Mouse (Mus musculus): ENCODE results near the gene Alg2. TPM values are rescaled to one million over a fixed set of nuclear protein-coding genes. Genes with fewer than 3 reads are reported as not detected.

Alg2 gene
- 347 and 352 TPM in 2 replicates for polyA plus RNA-seq (2015; fragmentation: Nextera tagmentation; extraction: Ambion mirVana)

- Histone ChIP-seq H3K4me1 (ENCODE audit: control insufficient read depth, insufficient read depth, low read depth, low read length) (peaks cover 17% of the 10 kb centered on the region), H3K27me3 (replicated peaks; ENCODE audit: control insufficient read depth, insufficient read depth, low read length) (no peaks in the 10 kb centered on the region), H3K9ac (ENCODE audit: low read depth, low read length) (peak within 1 kb of the TSS; percentile 94), H3K36me3 (ENCODE audit: control insufficient read depth, insufficient read depth, low read length) (peaks cover 34% of the 10 kb centered on the region), H3K27ac (ENCODE audit: low read depth, low read length) (peak within 1 kb of the TSS; percentile 98), H3K4me2 (ENCODE audit: low read length) (peak within 1 kb of the TSS; percentile 86), H3K9me3 (ENCODE audit: control insufficient read depth, low read length) (peaks cover 14% of the 10 kb centered on the region), H3K4me3 (ENCODE audit: low read length) (peak within 1 kb of the TSS; percentile 83)
- WGBS = under 1% methylated on average over 58 of the region's 58 CpGs
- peak; percentile 98 for ATAC-seq
Measured at GRCm38 (mm10) chr4:47473968-47474729, at the start of gene Alg2, which contains the start of gene Sec61b. Gene Alg2 (minus strand): TSS chr4:47474333. Gene Sec61b (plus strand): TSS chr4:47474658.

GRCm38 (mm10) chr4:47521884-47522605, 47.9 kb upstream of the Alg2 start:
- H3K9me3 ChIP-seq (ENCODE audit: control insufficient read depth, low read length) = no peaks in the 10 kb centered on the region
- no peak overlapping the region for H3K27ac ChIP-seq (ENCODE audit: low read depth, low read length)
- no peaks in the 10 kb centered on the region for H3K36me3 ChIP-seq (ENCODE audit: control insufficient read depth, insufficient read depth, low read length)
- H3K9ac ChIP-seq (ENCODE audit: low read depth, low read length) = no peak overlapping the region
- peak; percentile 79 for ATAC-seq
- no peak overlapping the region for H3K4me2 ChIP-seq (ENCODE audit: low read length)
- peaks cover 5% of the 10 kb centered on the region; the same call in 1 of the 2 replicates for H3K4me1 ChIP-seq (ENCODE audit: control insufficient read depth, insufficient read depth, low read depth, low read length)
- WGBS = 82% methylated on average over 6 of the region's 6 CpGs
- H3K4me3 ChIP-seq (ENCODE audit: low read length) = no peak overlapping the region
- no peaks in the 10 kb centered on the region for H3K27me3 ChIP-seq (replicated peaks; ENCODE audit: control insufficient read depth, insufficient read depth, low read length)

DNA sequence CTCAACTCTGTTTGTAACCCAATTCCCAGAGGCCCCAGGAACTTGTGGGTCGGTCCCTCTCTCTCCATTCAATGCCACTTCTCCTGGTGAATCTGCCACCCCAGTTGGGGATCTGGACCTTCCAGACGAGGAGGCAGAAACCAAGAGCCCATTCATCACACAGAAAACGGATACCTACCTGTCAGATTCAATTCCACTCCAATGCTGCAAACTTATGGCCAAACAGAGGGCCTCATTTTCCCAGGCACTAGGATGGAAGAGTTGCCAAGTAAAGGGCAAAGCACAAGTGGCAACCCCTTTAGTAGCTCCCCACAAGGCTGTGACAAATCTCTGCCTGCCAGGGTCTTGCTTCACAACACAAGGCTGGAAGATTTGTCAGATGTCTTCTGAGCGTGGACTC, 45.9 kb upstream of the Alg2 start:
- H3K27me3 ChIP-seq (replicated peaks; ENCODE audit: control insufficient read depth, insufficient read depth, low read length) = no peaks in the 10 kb centered on the region
- H3K9me3 ChIP-seq (ENCODE audit: control insufficient read depth, low read length) = no peaks in the 10 kb centered on the region
- no peak for ATAC-seq
- H3K27ac ChIP-seq (ENCODE audit: low read depth, low read length) = no peak overlapping the region
- H3K36me3 ChIP-seq (ENCODE audit: control insufficient read depth, insufficient read depth, low read length) = no peaks in the 10 kb centered on the region
- no peak overlapping the region for H3K9ac ChIP-seq (ENCODE audit: low read depth, low read length)
- no peak overlapping the region for H3K4me2 ChIP-seq (ENCODE audit: low read length)
- peaks cover 5% of the 10 kb centered on the region; the same call in 1 of the 2 replicates for H3K4me1 ChIP-seq (ENCODE audit: control insufficient read depth, insufficient read depth, low read depth, low read length)
- WGBS = 65% methylated on average over 4 of the region's 4 CpGs
- H3K4me3 ChIP-seq (ENCODE audit: low read length) = no peak overlapping the region

DNA sequence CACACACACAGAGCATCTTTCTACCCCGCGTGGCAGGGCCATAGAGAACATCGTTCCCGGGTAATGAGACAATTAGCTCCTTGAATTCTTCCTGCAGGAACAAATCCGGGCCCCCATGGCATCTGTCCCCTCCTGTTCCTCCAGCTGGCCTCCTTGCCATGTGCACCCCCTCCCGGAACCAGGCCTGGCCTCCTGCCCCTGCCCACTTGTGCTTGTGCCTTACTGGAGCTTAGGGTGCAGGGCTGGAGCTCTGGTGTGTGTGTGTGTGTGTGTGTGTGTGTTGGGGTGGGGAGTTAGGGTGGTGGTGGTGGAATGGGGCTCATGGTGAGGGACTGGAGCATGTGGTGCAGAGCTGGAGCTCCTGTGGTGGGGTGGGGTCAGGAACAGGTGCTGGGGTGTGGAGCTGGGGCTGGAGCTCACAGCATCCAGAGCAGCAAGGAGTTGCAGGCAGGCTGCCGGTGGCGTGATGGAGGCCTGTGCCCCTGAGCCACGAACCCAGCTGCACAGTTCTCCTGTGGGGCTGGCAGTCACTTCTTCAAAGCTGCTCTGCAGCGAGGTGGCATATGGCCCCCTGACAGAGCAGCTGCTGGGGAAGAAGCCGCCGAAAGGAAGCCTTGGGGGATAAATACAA, 44.5 kb upstream of the Alg2 start:
- Histone ChIP-seq H3K9me3 (ENCODE audit: control insufficient read depth, low read length) (no peaks in the 10 kb centered on the region), H3K27ac (ENCODE audit: low read depth, low read length) (peak overlapping the region; percentile 27), H3K9ac (ENCODE audit: low read depth, low read length) (peak overlapping the region; percentile 33; the same call in 1 of the 2 replicates), H3K4me3 (ENCODE audit: low read length) (no peak overlapping the region), H3K27me3 (replicated peaks; ENCODE audit: control insufficient read depth, insufficient read depth, low read length) (no peaks in the 10 kb centered on the region), H3K36me3 (ENCODE audit: control insufficient read depth, insufficient read depth, low read length) (no peaks in the 10 kb centered on the region), H3K4me2 (ENCODE audit: low read length) (peak overlapping the region; percentile 16), H3K4me1 (ENCODE audit: control insufficient read depth, insufficient read depth, low read depth, low read length) (peaks cover 5% of the 10 kb centered on the region; the same call in 1 of the 2 replicates)
- 26% methylated on average over 12 of the region's 12 CpGs for WGBS
- peak; percentile 66 for ATAC-seq

GRCm38 (mm10) chr4:47504841-47505517, 30.8 kb upstream of the Alg2 start:
- Histone ChIP-seq H3K4me1 (ENCODE audit: control insufficient read depth, insufficient read depth, low read depth, low read length) (no peaks in the 10 kb centered on the region), H3K27ac (ENCODE audit: low read depth, low read length) (no peak overlapping the region), H3K4me3 (ENCODE audit: low read length) (no peak overlapping the region), H3K4me2 (ENCODE audit: low read length) (no peak overlapping the region), H3K9me3 (ENCODE audit: control insufficient read depth, low read length) (no peaks in the 10 kb centered on the region), H3K27me3 (replicated peaks; ENCODE audit: control insufficient read depth, insufficient read depth, low read length) (no peaks in the 10 kb centered on the region), H3K36me3 (ENCODE audit: control insufficient read depth, insufficient read depth, low read length) (no peaks in the 10 kb centered on the region), H3K9ac (ENCODE audit: low read depth, low read length) (no peak overlapping the region)
- WGBS = 88% methylated on average over 10 of the region's 10 CpGs
- no peak for ATAC-seq

DNA sequence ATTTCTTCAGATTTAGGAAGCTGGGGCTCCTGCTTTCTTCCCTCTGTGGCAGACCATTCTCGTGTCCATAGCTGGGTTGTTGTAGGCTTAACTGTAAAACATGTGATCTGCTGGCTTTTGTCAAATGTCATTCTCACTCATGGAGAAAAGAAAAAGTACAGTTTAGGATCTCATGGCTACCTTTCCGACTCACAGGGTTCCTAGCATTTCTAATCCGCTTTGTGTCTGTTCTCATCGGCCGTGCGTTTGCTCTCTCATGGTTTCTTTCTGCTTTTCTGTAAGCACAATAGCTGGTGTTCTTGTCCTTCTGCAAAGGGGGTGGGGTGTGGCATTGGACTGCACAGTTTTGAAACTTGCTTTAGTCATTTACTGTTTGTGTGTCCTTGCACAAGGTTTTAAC, 28.9 kb upstream of the Alg2 start:
- Histone ChIP-seq H3K9ac (ENCODE audit: low read depth, low read length) (no peak overlapping the region), H3K4me2 (ENCODE audit: low read length) (peak overlapping the region; percentile 38), H3K36me3 (ENCODE audit: control insufficient read depth, insufficient read depth, low read length) (no peaks in the 10 kb centered on the region), H3K9me3 (ENCODE audit: control insufficient read depth, low read length) (no peaks in the 10 kb centered on the region), H3K27ac (ENCODE audit: low read depth, low read length) (no peak overlapping the region), H3K4me3 (ENCODE audit: low read length) (no peak overlapping the region), H3K4me1 (ENCODE audit: control insufficient read depth, insufficient read depth, low read depth, low read length) (no peaks in the 10 kb centered on the region), H3K27me3 (replicated peaks; ENCODE audit: control insufficient read depth, insufficient read depth, low read length) (no peaks in the 10 kb centered on the region)
- WGBS = 80% methylated on average over 6 of the region's 6 CpGs
- ATAC-seq = no peak

DNA sequence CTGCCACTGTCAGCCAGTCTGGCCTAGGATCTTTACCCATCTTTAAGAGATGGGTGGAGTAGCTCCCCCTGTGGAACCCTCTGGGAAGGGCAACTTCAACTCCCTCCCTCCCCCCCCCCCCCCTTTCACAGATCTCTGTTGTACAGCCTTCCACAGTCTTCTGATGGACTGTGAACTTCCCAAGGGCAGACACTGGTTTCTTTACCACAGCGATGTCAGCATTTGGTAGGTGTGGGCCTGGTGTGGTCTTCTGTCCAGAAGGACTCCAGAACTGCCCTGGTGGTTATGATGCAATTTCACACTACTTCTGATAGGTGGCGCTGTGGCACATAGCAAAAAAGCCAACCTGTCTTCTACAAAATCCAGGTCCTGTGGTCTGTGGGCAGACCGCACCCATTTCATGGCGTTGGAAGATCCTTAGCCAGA, 28.4 kb upstream of the Alg2 start:
- Histone ChIP-seq H3K4me3 (ENCODE audit: low read length) (no peak overlapping the region), H3K4me2 (ENCODE audit: low read length) (peak overlapping the region; percentile 38), H3K9me3 (ENCODE audit: control insufficient read depth, low read length) (no peaks in the 10 kb centered on the region), H3K4me1 (ENCODE audit: control insufficient read depth, insufficient read depth, low read depth, low read length) (no peaks in the 10 kb centered on the region), H3K9ac (ENCODE audit: low read depth, low read length) (no peak overlapping the region), H3K27ac (ENCODE audit: low read depth, low read length) (no peak overlapping the region), H3K27me3 (replicated peaks; ENCODE audit: control insufficient read depth, insufficient read depth, low read length) (no peaks in the 10 kb centered on the region), H3K36me3 (ENCODE audit: control insufficient read depth, insufficient read depth, low read length) (no peaks in the 10 kb centered on the region)
- 25% methylated on average over 4 of the region's 4 CpGs for WGBS
- peak; percentile 52; the same call in 1 of the 2 replicates for ATAC-seq

DNA sequence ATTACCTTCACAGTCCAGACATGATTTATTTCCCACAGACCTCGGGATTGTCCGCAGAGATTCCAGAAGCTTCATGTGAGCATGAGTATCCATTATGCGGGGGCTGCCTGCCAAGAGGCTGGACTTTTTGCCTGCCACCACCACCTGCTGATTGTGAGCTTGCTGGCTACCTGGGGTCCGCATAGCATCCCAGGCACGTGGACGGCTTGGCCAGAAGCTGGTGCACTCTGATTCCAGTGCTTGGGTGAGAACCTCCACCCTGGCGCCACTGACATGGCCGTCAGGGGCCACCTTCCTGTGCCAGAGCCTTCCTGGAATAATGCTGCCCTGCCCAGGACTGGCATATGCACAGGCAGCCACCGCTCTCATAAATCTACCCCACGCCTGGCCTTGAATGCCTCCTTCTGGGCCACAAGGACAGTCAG, 25.0 kb upstream of the Alg2 start:
- Histone ChIP-seq H3K36me3 (ENCODE audit: control insufficient read depth, insufficient read depth, low read length) (no peaks in the 10 kb centered on the region), H3K9ac (ENCODE audit: low read depth, low read length) (no peak overlapping the region), H3K4me1 (ENCODE audit: control insufficient read depth, insufficient read depth, low read depth, low read length) (no peaks in the 10 kb centered on the region), H3K27ac (ENCODE audit: low read depth, low read length) (no peak overlapping the region), H3K4me3 (ENCODE audit: low read length) (no peak overlapping the region), H3K4me2 (ENCODE audit: low read length) (no peak overlapping the region), H3K27me3 (replicated peaks; ENCODE audit: control insufficient read depth, insufficient read depth, low read length) (no peaks in the 10 kb centered on the region), H3K9me3 (ENCODE audit: control insufficient read depth, low read length) (no peaks in the 10 kb centered on the region)
- WGBS = 76% methylated on average over 10 of the region's 10 CpGs
- no peak for ATAC-seq

All from hindbrain, embryonic 16.5 days (tissue).